Mouse (Mus musculus) brown adipose tissue, adult 24 weeks (tissue): ENCODE data around the gene Capn15. TPM values are rescaled to one million over a fixed set of nuclear protein-coding genes. Genes with fewer than 3 reads are reported as not detected.

Experiments
- H3K27ac ChIP-seq: fragments of 200-500 bp; replicated peaks from 2 replicates; pipeline ENCODE4 v1.5.1; 2012; ENCODE audit warnings: low read depth, mild to moderate bottlenecking, low read length
- H3K4me1 ChIP-seq: fragments of 200-500 bp; 2 replicates; pipeline ENCODE4 v1.6.1; 2012; ENCODE audit warnings: low read length, mixed read lengths; ENCODE audit not compliant: control insufficient read depth, insufficient read depth, insufficient read length
- H3K4me3 ChIP-seq: fragments of 200-500 bp; 2 replicates; pipeline ENCODE4 v1.5.1; 2012; ENCODE audit warnings: low read depth, mild to moderate bottlenecking, low read length, moderate library complexity; ENCODE audit not compliant: insufficient read depth
- polyA plus RNA-seq: library from polyadenylated mRNA; stranded (reverse); fragments of >200 nt; gene quantifications from 2 replicates; pipeline ENCODE4 v1.2.4, GENCODE M21; 2012; ENCODE audit not compliant: missing spikeins, insufficient read depth, insufficient read length

Capn15 gene
- polyA plus RNA-seq, 1 experiment: 4.7 TPM

DNA sequence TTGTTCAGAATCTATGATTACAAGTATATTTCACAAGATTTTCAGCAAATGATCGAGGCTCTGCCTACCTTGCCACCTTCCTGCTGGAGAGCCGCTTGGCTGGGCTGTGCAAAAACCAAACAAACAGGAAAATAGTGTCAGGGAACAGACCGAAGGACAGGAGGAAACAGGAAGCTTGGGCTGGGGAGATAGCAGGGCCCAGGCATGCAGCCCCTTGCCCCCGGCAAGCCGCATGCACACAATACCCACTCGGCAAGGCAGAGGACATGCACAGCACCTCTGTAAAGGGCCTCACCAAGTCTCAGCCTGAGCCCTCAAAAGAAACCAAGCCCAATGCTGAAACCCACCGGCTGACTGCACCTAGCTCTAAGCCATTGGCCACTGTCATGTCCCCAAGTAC, 23.2 kb upstream of the Capn15 start:
- no peaks in the 10 kb centered on the region for H3K4me1 ChIP-seq
- no peak overlapping the region for H3K27ac ChIP-seq
- no peak overlapping the region for H3K4me3 ChIP-seq

- H3K27ac ChIP-seq: no peak overlapping the region
- H3K4me1 ChIP-seq: no peaks in the 10 kb centered on the region
- H3K4me3 ChIP-seq: no peak overlapping the region
Observed at GRCm38 (mm10) chr17:26008331-26008730, 22.7 kb upstream of the Capn15 start.

DNA sequence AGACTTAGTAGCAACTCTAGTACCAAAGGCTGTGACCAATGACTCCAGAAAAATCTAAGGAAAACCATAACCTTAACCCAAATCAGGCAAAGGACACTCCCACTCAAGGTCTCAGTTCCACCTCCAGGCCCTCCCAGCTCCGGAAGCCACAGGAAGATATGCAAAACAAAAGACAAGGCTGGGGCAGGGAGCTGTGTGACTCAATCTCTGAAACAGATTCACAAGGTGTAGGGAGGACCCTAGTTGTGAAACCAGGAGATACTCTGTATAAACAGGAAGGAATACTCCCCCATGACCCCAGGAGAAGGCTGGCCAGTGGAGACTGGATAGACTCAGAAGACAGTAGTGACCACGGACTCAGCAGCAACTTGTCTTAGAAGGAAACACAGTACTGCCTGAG, 22.1 kb upstream of the Capn15 start:
- H3K4me1 ChIP-seq: no peaks in the 10 kb centered on the region
- H3K27ac ChIP-seq: no peak overlapping the region

GRCm38 (mm10) chr17:26005731-26006450, 20.3 kb upstream of the Capn15 start:
- no peak overlapping the region for H3K4me3 ChIP-seq
- no peaks in the 10 kb centered on the region for H3K4me1 ChIP-seq
- H3K27ac ChIP-seq: no peak overlapping the region

More for the DNA sequence above, 22.1 kb upstream of the Capn15 start:
- no peak overlapping the region for H3K4me3 ChIP-seq

DNA sequence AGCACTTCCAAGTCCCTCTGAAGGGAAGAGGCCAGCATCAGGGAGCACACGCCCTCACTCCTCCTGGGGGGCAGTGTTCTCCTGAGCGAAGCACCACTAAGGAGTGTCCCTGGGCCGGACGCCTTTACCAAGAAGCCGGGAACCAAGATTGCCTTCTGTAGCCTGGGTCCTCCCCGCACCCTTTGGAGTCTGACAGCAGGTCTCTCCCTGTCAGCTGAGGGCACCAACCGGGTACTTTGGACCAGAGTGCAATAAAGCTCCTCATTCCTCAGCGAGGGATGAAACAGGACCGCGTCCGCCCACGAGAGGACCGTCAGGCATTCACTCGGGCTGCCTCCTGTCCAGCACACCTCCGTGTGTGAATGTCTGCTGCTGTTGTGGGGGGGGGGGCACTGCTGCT, 19.1 kb upstream of the Capn15 start:
- no peak overlapping the region for H3K27ac ChIP-seq
- no peaks in the 10 kb centered on the region for H3K4me1 ChIP-seq
- H3K4me3 ChIP-seq: no peak overlapping the region

- no peaks in the 10 kb centered on the region for H3K4me1 ChIP-seq
- H3K27ac ChIP-seq: no peak overlapping the region
- H3K4me3 ChIP-seq: no peak overlapping the region
Observed at GRCm38 (mm10) chr17:26003864-26004263, 18.3 kb upstream of the Capn15 start.

DNA sequence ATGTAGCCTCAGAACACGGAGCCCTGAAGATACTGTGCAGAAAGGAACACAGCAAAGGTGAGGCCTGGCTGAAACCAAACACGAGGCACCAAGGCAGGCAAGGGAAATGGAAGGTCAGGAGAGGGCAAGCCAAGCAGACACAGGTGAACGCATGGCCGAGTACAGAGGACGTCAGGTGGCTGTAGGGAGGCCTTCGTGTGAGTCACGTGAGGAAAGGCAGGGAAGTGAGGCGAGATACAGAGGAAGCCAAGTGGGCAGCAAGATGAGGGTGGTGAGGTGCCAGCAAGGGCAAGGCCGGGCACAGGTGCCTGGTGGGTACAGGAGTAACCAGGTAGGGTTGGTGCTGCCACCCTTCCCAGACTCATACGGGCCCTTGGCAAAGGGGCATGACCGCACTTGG, 12.8 kb upstream of the Capn15 start:
- H3K4me1 ChIP-seq: no peaks in the 10 kb centered on the region
- H3K27ac ChIP-seq: no peak overlapping the region
- no peak overlapping the region for H3K4me3 ChIP-seq

DNA sequence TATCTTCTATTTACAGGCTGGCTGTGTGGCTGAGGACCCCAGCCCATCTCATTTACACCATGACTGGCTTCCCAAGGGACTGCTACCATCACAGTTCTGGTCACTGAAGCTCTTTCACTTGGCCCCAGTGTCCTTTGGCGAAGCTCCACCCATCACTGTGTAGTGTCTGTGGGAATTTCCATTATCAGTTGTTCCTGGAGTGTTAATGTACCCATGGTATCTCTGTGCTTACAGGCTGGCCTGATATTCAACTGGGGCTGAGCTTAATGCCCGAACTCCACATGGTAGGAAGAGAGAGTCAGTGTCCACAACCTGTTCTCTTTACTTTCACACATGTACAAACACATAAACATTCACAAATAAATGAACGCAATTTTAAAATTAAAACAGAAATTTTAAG, 7.9 kb upstream of the Capn15 start:
- H3K27ac ChIP-seq: no peak overlapping the region
- no peak overlapping the region for H3K4me3 ChIP-seq
- H3K4me1 ChIP-seq: no peaks in the 10 kb centered on the region

DNA sequence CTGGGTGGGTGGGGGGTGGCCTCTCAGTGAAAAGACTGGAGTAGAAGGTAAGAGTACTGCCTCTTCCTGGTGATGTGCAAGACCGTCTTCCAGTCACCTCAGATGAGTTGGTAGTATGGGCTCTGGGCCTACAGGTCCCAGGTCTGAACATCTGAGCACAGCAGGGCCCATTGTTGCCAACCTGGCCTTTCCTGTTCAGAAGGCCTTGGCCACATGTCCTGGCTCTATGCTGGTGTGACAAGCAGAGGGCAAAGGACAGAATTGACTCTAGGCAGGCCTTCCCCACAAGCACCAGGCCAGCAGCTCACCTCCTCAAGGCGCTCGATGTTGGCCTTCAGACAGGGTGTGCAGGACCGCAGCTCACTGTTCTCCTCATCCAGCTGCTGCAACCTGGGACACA, 6.7 kb upstream of the Capn15 start:
- Histone ChIP-seq H3K27ac (no peak overlapping the region), H3K4me1 (no peaks in the 10 kb centered on the region), H3K4me3 (no peak overlapping the region)

GRCm38 (mm10) chr17:25990331-25990730, 4.7 kb upstream of the Capn15 start:
- Histone ChIP-seq H3K4me3 (no peak overlapping the region), H3K27ac (no peak overlapping the region), H3K4me1 (no peaks in the 10 kb centered on the region)

GRCm38 (mm10) chr17:25984556-25985305, 865 bp downstream of the Capn15 start:
- H3K27ac ChIP-seq: peak overlapping the region; percentile 29; the same call in 1 of the 2 replicates
- H3K4me3 ChIP-seq: peak overlapping the region; percentile 82
- peaks cover 8% of the 10 kb centered on the region; the same call in 1 of the 2 replicates for H3K4me1 ChIP-seq

GRCm38 (mm10) chr17:25984066-25984465, 1.5 kb downstream of the Capn15 start:
- H3K4me1 ChIP-seq: peaks cover 8% of the 10 kb centered on the region; the same call in 1 of the 2 replicates
- H3K4me3 ChIP-seq: 0 out of 2 replicates have a peak overlapping the region, but pooled peaks have one; percentile 82
- no peak overlapping the region for H3K27ac ChIP-seq

DNA sequence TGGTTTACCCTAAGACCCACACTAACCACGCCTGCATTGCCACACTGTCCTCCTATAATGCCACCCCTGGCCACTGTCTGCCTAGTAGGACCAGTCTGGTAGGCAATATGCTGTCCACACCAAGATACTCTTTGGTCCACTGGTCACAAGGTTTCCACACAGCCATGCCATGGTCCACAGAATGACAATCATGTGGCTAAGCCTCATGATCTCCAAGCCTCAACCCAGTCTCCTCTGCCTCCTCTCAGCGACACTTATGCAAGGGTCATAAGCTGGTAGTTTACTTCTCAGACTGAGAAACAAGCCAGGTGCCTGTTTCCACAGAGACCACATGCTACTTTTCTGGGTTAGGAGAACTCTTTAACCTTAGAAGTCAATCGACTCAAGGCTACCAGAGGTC, 2.7 kb downstream of the Capn15 start:
- H3K27ac ChIP-seq: no peak overlapping the region
- H3K4me1 ChIP-seq: peaks cover 8% of the 10 kb centered on the region; the same call in 1 of the 2 replicates
- H3K4me3 ChIP-seq: no peak overlapping the region

- Histone ChIP-seq H3K4me3 (no peak overlapping the region), H3K27ac (no peak overlapping the region), H3K4me1 (peaks cover 8% of the 10 kb centered on the region; the same call in 1 of the 2 replicates)
Observed at GRCm38 (mm10) chr17:25980854-25981253, 4.7 kb downstream of the Capn15 start.

DNA sequence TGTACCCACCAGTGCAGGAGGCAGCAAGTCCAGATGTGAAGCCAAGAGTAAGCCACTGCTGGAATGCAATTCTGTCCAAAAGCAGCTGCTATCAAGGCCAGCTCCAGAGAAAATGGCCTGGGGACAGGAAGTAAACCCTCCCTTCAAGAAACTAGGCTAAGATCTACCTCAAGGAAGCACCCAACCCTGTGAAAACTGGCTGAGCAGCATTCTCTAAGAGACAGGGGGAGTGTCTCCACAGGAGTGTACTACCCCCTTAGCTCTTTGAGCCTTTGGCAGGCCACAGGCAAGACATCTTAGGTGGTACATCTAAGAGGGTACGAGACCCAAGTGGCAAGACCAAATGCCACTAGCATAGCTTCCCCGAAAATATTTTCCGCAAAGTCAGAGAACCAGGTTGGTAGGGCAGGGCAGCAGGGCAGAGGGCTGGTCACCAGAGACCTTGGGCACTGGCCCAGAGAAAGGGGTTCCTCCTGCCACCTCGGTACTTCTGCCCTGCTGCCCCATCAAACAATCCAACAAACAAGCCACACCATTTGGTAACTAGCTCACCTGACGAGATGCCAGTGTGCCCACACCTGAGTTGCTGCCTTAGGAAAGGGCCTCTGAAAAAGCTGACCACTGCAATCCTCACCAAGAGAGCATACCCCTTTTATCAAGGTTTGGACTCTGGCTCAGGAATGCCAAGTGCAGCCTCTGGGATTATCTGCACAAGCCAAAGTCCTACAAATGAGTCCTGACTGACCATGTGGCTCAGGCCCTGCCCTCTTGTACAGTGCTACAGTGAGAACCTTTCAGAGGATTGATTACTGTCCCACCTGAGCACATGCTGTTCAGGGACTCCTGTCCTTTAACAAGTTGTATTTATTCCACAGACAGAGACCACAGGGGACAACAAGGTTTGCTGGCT, 5.5 kb downstream of the Capn15 start:
- Histone ChIP-seq H3K27ac (no peak overlapping the region), H3K4me3 (no peak overlapping the region), H3K4me1 (peaks cover 8% of the 10 kb centered on the region; the same call in 1 of the 2 replicates)
